Mouse (Mus musculus) kidney, postnatal 14 days (tissue): ENCODE data around the gene Abtb1.

Experiments used
- DNase-seq: peaks from one replicate; pipeline ENCODE4 v3.0.0; 2022; ENCODE audit warnings: mixed read lengths

Gene Abtb1

DNA sequence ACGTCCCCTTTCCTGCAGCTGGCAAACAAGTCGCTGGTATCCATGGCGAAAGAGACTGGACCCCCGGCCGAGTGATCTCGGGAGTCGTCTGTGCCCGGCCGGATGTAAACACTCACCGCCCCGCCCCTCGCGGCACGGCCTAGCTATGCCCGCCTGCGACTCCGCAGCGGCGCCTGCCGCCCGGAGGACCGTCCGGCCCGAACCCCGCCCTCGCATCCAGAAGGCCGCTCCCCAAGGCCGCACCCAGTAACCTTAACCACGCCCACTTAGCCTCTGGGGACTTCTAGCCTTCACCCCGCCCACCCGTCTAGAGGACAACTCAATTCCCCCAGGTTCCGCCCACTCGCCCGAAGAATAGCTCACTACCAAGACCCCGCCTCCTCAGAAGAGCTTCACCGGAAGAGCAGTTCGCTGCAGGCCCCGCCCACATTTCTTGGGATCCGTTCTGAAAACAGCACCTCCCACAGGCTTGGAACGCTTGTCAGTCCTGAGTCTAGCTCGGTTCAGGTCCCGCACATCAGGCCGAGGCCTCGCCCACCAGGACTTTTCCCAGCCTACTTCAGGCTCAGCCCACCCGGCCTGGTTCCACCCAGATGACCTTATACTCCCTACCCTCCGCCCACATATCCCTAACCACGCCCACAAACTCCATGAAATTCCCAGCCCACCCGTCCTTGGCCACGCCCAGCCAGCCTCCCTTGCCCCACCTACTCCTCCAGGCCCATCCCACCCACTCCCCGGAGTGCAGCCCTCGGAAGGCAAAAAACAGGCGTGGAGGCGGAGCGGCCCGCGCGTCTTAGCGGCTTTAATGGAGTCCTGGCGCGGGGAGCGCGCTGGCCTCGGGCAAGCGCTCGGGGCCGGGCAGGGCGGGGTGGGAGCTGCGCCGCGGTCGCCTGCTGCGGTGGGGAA is at the start of gene Abtb1:
Abtb1 (minus strand) TSS at position 204 of the 909 bp plus-strand sequence.
- peak; percentile 100 for DNase-seq

DNA sequence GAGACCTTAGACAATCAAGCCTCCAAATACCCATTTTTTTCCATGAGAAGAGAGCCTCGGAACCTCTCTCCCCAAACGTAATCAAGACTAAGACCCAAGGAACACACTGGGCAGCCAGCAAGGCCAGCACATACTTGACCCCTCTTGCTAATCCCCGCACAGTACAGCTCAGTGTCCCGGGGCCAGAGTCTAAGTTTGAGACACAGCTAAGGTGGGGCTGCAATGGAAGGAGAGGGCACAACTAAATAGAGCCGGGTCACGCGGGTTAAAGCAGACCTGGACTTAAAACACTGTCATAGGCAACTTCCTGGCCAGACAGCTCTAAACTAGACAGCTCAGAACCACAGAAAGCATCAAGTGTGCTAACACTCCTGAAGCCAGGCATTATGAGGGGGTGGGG is 49.0 kb upstream of the Abtb1 start:
- DNase-seq: no peak

DNA sequence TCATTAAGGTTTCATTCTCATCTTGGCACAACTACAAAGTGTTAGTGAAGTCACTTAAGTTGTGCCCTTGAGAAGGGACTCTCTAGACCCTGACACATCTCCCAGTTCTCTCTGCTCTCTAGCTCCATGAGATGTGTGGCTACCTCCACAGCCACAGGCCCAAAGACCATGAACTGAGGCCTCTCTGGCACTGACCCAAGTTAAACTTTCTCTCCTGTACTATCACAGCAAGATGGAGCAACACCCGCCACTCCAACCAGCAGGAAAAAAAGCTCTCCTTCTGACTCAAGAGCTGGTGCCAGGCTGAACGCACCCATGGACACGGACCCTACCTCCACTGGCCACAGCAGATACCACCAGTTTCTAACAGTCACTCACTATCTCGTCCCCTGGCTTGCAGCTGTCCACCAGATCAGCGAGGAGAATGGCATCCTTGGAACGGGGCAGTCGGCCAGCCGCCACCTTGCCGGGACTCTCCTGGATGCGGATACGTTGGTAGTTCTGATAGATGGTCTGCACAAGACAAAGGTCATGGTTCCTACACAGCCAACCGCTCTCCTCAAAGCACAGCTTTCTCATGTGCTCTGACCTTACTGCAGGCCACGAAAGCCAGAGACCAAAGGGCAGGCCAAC is 47.7 kb upstream of the Abtb1 start:
- DNase-seq: no peak

DNA sequence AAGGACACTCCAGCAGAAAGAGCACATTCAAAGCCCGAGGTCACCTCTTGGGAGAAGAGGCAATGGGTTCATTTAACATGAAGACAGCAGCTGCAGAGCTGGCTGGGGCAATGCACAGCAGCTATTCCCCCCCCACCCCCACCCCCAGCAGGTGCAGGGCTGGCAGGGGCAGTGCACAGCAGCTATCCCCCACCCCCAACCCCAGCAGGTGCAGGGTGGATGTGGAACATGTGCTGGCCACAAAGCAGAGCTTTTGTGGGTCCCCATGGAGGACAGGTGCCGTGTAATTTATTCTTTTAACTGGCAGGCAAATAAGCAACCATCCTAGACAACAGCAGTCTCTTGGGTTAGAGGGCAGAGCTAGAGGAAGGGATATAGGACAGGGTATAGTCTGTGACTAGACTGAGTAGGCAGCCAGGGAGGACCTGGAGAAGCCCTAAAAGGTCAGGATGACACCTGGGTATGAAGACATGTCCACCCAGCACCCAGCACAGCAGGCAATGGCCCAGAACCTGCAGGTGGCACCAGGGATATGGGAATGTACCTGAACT is 44.7 kb upstream of the Abtb1 start:
- no peak for DNase-seq

DNA sequence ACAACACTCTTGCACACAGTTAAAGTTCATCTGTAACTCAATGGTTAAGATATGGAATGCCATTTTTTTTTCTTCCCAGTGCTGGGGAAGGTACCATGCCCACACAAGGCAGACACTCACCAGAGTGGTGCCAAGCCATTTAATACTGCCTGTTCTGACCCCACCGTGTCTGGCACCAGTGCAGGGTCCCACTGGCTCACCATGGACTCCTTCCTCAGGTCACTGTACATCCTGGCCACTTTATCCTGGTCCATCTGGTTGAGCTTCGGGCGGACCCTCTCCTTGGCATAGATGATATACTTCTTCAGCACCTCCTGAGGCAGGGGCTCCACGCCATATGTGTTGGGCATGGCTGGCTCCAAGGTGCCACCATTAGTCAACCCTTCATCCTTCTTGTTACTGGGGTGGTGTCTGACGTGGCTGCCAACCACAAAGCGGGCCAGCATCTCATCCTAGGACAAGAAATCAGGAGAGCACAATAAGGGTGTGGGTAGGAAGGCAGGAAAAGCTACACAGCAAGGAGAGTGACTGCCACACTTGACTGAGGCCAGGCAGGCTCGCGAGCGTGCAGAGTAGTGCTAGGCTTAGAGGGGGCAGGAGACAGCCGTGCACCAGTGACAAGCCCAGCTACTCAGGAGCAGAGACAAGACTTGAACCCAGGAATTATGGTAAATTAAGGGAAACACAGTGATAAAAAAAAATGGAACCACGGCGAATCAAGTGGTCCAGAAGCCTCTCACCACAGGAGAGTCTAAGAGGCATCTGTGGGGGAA is 44.0 kb upstream of the Abtb1 start:
- DNase-seq: no peak

DNA sequence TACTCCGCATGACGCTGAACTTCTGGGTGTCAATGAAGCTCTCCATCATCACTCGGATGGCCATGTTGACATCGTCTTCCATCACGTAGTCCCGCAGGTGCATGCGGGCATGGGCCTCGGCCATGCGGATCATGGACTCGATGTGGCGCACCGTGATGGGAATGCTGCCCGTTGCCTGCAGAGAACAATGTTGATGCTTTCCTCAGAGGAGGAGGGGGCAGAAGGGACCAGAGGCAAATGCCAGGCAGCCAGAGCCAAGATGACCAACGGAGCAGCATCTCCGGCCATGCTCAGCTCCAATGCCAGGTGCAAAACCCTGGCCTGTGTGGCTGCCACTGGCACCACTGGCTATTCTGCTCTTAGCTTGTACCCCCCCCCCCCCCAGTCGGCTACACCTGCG is 42.9 kb upstream of the Abtb1 start:
- no peak for DNase-seq

DNA sequence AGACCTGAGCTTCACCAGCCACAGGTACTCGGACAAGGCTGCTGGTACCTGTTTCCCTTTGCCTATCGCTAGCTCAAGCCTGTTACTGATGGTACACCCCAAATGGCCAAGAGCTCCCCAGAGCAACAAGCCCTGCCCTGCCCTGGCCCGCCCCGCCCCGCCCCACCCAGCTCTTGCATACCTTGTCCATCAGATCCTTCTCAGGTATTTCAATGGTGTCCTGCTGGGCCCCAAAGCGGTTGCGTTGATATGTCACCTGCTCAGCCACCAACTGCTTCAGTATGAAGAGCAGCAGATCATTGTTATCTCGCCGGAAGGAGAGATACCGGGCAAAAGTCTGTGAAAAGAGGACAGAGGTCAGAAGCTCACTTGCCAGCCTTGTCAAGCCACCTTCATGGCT is 42.4 kb upstream of the Abtb1 start:
- no peak for DNase-seq

DNA sequence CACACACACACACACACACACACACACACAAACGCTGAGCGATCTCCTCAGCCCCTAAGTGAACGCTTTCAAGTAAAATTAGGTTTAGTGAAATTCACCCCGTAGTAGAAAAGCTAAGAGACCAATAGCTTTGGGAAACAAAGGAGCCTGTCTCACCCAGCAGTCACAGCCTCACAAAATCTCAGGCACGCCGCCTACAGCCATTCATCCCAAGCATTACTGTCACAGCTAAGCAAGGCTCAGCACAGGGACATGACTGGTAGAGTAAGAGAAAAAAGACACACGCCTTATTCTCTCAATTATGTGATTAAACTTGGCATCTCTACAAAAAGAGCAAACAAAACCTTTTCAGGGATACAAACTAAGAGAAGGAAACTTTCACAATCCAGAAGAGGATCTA is 39.5 kb upstream of the Abtb1 start:
- no peak for DNase-seq

DNA sequence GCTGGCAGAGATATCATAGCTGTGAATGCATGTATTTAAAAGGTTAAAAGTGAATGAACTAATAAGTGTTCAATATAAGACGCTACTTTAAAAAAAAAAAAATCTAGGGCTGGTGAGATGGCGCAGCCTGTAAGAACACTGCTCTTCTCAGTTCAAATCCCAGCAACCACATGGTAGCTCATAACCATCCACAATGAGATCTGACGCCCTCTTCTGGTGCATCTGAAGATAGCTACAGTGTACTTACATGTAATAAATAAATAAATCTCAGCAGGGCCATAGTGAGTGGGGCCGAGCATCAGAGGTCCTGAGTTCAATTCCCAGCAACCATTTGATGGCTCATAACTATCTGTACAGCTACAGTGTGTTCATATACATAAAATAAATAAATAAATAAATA is 37.7 kb upstream of the Abtb1 start:
- DNase-seq: no peak

DNA sequence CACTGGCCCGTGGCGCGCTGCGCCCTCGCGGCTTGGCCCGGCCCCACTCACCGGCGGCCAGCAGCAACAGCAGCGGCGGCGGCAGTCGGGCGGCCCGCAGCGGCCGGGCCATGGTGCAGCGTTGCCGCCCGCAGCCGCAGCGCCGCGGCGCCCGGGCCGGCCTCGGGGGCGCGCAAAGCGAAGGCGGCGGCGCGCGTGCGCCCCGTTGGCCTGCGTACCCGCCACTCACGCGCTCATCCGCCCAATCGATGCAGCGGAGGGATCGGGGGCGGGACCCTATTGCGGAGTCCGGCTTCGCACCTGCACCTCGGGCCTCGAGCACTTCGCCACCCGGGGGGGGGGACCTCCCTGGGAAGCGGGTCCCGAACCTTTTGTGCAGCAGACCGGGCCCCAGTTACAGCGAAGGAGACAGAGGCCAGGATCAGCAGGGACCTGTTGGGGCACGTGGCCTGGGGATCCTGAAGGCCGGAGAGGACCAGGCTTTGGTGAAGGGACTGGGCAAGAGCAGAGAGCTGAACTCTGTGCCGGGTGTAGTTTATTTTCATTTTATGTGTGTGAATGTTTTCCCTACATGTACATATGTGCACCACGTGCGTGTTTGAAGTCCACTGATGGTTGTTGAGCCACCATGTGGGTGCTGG is 33.2 kb upstream of the Abtb1 start, which contains the start of gene Podxl2:
Podxl2 (minus strand) TSS at position 177 of the 641 bp plus-strand sequence.
- peak; percentile 87 for DNase-seq

DNA sequence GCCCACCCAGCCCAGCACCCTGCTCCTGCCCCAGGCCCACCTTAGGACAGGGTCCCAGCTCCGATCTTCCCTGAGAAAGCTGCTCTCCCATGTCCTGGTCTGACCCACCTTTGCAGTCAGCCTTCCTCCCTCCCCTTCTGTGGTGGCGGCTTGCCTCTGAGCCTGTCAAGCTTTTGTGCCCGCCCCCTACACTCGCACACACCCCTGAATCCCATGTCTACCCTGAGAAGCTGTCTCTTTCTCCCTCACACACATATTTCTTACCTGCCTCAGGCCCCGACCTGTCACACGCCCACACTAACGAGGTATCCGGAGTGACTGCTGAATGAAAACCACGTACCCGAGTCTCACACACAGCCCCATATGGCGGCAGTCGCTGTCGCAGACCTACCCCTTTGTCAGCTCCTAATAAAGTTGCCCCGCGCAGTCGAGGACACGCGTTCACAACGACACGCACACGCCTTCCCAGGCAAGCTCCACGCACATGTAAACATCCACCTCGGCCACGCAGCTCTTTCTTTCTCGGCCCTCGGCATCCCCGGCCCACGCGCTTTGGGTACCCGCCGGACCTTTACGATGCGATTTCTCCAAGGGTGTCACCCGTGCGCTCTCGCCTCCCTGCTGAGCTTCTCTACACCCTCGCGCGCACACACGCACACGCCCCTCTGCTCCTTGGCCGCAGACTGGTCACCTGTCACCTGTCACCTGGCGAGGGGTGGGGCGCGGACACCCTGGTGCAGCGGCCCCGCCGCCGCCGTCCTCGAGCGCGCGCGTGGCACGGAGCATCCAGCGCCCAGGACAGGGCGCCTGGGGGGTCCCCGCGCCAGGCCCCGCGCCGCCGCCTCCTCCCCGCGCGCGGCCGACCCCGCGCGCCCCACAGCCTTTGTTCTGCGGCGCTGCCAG is 32.4 kb upstream of the Abtb1 start:
- no peak for DNase-seq

DNA sequence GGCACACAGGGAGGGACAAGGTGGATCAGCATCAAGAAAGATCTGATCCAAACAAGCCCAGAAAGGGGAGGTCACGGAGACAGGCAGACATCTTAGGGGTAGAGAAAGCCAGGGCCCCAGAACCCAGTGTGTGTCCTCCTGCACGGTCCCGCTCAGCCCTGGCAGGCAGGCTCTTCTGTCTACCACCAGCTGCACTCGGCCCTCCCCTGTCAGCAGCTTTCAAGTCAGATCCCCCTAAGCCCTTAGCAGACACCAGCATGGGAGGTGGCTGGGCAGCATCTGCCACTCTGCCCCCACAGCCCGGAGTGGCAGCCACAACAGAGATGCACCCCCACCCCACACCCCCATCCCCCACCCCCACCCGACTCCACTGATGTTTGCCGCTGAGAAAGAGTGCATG is 31.0 kb upstream of the Abtb1 start:
- DNase-seq: no peak

DNA sequence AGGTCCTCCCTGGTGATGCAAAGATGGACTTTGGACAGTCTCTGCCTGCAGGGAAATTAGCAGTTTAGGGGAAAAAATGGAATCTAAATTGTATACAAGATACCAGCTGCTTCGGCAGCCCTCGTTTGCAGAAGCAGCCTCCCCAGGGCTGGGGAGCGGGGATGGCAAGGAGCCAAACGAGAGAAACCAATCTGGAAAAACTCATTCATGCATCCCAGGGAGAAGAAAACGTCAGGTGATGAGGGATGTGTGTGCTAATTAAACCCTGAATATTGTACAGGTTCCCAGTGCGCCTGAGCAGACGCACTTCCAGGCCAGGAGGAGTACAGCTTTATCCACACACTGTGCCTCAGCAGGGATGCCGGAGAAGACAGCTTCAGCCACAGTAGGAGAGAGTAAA is 29.8 kb upstream of the Abtb1 start:
- DNase-seq: no peak

DNA sequence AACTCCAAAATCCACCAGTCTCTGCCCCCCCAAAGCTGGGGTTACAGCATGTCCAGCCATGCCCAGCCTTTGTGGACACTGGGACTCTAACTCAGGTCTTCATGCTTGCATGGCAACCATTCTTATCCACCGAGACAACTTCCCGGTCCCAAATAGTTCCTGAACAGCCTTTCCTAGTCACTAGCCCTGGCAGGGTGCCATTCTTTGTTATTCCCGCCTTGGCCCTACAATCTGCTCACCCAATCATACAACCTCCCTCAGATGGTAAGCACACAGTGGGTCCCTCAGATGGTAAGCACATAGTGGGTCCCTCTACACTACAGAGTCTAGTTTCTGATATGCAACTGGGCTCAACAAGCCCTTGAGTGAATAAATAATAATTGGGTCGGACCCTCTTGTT is 28.8 kb upstream of the Abtb1 start:
- no peak for DNase-seq

DNA sequence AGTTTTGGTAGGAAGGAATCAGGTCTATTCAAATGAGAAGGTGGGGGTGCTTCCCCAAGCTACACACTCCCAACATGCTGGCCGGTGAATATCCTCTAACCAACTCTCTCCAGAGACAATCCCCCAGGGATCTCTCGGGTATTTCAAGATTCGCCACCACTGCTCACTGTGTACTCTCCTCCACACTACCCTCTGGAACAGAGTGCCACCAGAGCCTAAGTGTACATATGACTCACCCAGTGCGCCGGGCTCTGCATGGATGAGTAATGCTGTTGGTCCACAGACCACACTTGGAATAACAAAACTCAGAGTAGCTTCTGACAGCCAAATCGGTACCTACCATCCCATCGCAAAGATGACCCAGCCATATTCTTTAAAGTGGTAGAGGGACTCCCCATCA is 27.7 kb upstream of the Abtb1 start:
- no peak for DNase-seq

DNA sequence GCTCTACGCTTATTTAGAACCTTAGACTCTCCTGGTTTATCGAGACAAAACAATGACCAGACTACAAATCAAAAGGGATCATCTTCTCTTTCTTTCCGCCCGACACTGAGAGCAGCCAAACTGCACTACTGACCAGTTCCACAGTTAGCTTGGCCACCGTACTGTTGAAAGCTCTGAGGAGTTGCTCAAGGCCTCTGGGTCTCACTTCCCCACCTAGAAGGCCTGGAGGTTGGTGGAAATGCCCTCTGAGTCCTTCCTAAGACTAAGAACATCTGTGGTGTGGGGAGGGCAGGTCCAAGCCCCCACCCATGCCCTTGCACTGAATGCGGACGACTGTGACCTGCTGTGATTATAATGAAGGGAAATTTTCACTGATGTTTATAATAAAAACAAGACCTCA is 23.9 kb upstream of the Abtb1 start:
- DNase-seq: no peak

DNA sequence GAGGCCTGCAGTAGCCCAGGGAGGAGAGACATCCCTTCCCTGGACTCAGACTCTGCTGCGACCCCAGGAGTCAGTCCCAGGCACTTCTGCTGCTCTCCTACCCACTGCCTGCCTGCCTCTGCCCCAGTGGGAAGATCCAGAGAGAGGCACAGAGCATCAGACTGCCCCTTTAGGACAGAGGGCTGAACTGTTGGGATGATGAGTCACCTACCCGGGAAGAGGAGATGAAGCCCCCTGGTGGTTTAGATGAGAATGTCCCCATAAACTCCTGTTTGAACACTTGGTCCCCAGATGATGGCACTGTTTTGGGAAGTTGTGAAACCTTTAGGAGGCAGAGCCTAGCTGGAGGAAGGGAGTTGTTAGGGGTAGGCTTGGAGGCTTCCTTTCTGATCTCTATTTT is 19.1 kb upstream of the Abtb1 start:
- DNase-seq: peak; percentile 50

DNA sequence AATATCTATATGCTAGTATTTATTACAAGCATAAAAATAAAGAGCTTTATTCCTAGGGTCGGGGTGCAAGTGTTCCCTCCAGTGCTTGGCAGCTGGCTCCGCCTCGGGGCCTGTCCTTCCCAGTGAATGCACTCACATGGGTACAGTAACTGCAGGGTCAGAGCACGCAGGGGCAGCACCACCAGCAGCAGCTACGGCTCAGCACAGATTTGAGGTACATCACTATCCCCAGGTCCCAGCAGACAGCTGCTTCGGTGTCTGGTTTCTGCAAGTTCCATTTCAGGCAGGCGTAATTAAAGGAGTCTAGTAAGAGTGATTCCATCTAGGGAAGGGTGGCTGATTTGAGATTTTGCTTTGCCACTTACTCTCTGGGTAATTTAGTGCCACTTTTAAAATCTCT is 16.6 kb upstream of the Abtb1 start:
- DNase-seq: no peak

DNA sequence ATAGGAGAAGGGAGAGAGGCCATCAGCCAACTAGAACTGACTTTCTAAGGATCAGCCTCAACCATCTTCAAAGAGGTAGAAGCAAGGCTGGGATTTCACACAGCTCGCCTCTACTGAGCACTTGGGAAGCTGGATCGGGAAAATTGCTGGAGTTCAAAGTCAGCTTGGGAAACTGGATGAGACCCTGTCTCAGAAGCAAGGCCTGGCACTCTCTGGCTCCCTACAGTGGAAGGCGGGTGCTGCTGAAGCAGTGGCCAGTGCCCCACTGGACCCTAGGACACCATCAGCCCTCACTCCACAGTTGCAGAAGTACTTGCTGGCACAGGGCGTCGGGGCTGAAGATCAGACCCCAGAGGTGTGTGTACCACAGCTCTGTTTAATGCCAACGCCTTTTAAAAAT is 16.0 kb upstream of the Abtb1 start:
- no peak for DNase-seq

DNA sequence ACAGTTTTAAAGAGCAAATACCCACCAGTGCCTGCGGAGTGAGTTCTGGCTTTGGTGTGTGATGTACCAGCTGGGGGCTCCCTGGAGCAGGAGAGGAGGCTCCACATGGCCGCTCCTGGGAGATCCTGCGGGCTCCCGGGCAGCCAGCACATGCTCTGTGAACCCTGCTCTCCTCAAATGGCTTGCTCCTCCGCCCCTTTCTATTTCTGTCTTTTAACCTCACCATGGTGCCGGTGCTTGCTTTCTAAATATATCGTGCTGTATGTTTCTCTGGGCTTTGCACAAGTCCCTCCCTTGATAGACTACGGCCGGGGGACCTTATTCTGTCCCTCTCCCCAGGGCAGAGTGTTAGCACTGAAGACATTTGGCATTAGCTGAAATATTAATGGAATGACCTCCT is 15.5 kb upstream of the Abtb1 start:
- peak; percentile 71 for DNase-seq

DNA sequence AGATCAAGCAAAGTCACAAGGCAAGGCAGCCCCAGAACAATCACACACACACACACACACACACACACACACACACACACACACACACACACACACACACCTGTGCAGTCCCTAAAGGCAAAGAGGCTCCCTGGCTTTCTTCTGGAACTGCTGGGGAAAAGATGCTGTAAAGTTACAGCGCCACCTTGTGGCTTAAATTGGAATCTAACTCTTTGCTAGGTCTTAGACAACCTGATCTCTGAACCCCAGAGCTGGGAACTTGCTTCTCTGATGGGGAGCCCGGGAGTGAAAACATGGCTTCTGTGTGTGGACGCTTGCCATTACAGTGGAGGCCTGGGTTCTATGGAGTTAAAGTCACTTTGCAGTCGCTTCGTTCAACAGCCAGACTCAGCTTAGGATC is 13.9 kb upstream of the Abtb1 start:
- peak; percentile 81 for DNase-seq

DNA sequence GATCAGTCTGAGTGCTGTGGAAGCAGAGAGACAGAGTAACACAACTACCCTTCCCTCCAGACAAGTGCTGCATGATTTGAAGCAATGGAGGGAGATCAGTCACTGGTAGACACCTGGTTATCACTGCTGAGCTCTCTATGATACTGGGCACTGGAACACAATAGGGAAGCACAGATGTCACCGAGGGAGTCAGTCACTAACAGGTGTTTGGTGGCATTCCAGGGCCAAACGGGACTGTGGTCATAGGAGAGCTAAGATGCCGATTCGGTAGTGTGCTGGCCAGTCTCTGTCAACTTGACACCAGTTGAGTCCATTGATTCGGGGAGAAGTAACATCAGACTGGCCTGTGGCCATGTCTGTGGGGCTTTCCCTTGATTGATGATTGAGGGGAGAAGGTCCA is 12.7 kb upstream of the Abtb1 start:
- no peak for DNase-seq
